Mouse (Mus musculus) mature B cell (primary cell): Measurements from ENCODE around the gene Igsf6.

Experiments
- in situ Hi-C: fragments of 300-500 bp; cut with MboI; formaldehyde crosslinking; loops from 2 replicates; pipeline ENCODE4 v1.14.3; 2019

Gene Igsf6

GRCm38 (mm10) chr7:121074281-121074680 lies at the start of gene Igsf6:
Igsf6 (minus strand) TSS chr7:121074572.
- in situ Hi-C loops = no loop called here

GRCm38 (mm10) chr7:121120143-121120818 lies 45.9 kb upstream of the Igsf6 start:
- in situ Hi-C loops = no loop called here

- in situ Hi-C loops = no loop called here
Measured at GRCm38 (mm10) chr7:121111762-121112161, 37.4 kb upstream of the Igsf6 start.

- in situ Hi-C loops = no loop called here
Measured at GRCm38 (mm10) chr7:121111321-121111720, 36.9 kb upstream of the Igsf6 start.

- in situ Hi-C loops = no loop called here
Measured at GRCm38 (mm10) chr7:121107851-121108250, 33.5 kb upstream of the Igsf6 start.

- in situ Hi-C loops = no loop called here
Measured at GRCm38 (mm10) chr7:121098614-121099389, 24.4 kb upstream of the Igsf6 start.

GRCm38 (mm10) chr7:121093026-121093425 lies 18.7 kb upstream of the Igsf6 start:
- in situ Hi-C loops = no loop called here

GRCm38 (mm10) chr7:121090748-121091147 lies 16.4 kb upstream of the Igsf6 start:
- in situ Hi-C loops = no loop called here

- in situ Hi-C loops = no loop called here
Measured at GRCm38 (mm10) chr7:121088745-121089144, 14.4 kb upstream of the Igsf6 start.

- in situ Hi-C loops = no loop called here
Measured at GRCm38 (mm10) chr7:121085500-121085899, 11.1 kb upstream of the Igsf6 start.

- in situ Hi-C loops = no loop called here
Measured at GRCm38 (mm10) chr7:121084840-121085453, 10.6 kb upstream of the Igsf6 start.

- in situ Hi-C loops = no loop called here
Measured at GRCm38 (mm10) chr7:121082949-121083513, 8.7 kb upstream of the Igsf6 start.

GRCm38 (mm10) chr7:121081816-121082215 lies 7.4 kb upstream of the Igsf6 start:
- in situ Hi-C loops = no loop called here

GRCm38 (mm10) chr7:121081350-121081749 lies 7.0 kb upstream of the Igsf6 start, which contains the start of gene Otoa:
Otoa (plus strand) TSS chr7:121081650.
- in situ Hi-C loops = no loop called here

GRCm38 (mm10) chr7:121077829-121078228 lies 3.5 kb upstream of the Igsf6 start:
- in situ Hi-C loops = no loop called here

- in situ Hi-C loops = no loop called here
Measured at GRCm38 (mm10) chr7:121077311-121077710, 2.9 kb upstream of the Igsf6 start.

GRCm38 (mm10) chr7:121075416-121075815 lies 1.0 kb upstream of the Igsf6 start:
- in situ Hi-C loops = no loop called here

GRCm38 (mm10) chr7:121074801-121075400 lies 529 bp upstream of the Igsf6 start:
- in situ Hi-C loops = no loop called here

GRCm38 (mm10) chr7:121072506-121072905 lies 1.9 kb downstream of the Igsf6 start:
- in situ Hi-C loops = no loop called here

- in situ Hi-C loops = no loop called here
Measured at GRCm38 (mm10) chr7:121071276-121071675, 3.1 kb downstream of the Igsf6 start.

GRCm38 (mm10) chr7:121064309-121064708 lies 10.1 kb downstream of the Igsf6 start:
- in situ Hi-C loops = no loop called here
